Mouse (Mus musculus) frontal cortex, postnatal 25 days (tissue): ENCODE measurements around the gene Hoxb7.

ENCODE experiments used
- DNase-seq, 2 experiments: peaks; one replicate each; pipeline ENCODE4 v3.0.0; 2022; ENCODE audit warnings: low spot score in 2 of 2

Hoxb7 gene

GRCm38 (mm10) chr11:96333241-96334001, 47.0 kb downstream of the Hoxb7 start:
- no peak for DNase-seq

GRCm38 (mm10) chr11:96334002-96334364, 47.6 kb downstream of the Hoxb7 start:
- DNase-seq = no peak

DNA sequence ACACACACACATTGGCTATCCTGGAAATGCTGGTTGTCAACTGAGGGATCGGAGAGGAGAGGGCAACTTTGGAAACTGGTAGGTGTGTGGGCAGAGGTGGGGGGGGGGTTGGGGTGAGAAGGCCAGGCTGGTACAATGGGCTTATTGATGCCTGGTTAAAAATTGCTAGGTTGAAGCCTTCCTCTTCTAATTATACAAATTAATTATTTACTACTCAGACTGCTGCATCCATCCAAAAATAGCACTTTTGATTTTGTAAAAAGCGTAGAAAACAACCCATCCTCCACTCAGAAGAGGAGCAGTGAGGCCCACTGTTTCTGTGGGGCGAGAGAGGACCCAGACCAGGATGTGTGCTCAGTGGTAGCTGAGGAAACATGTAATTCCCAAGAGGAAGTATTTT, 48.6 kb downstream of the Hoxb7 start:
- no peak for DNase-seq

- DNase-seq = no peak
Observed at GRCm38 (mm10) chr11:96336597-96336996, 50.2 kb downstream of the Hoxb7 start.

GRCm38 (mm10) chr11:96337026-96337425, 50.6 kb downstream of the Hoxb7 start:
- DNase-seq = no peak

- no peak for DNase-seq
Observed at GRCm38 (mm10) chr11:96338957-96339855, 52.8 kb downstream of the Hoxb7 start.
